Mouse (Mus musculus) kidney, adult 2 months (tissue): ENCODE measurements around the gene Inpp5k. TPM values are rescaled to one million over a fixed set of nuclear protein-coding genes. Genes with fewer than 3 reads are reported as not detected.
"Not testable (repeated sequence)": the region's sequence is repeated elsewhere in the genome, so short reads cannot be mapped to it uniquely, and the experiment has no call there.

Experiments
- DNase-seq: peaks from one replicate; pipeline ENCODE4 v3.0.0; 2021
- H3K27ac ChIP-seq: fragments of 200-500 bp; 2 replicates; pipeline ENCODE4 v1.5.1; 2012; ENCODE audit warnings: low read depth, low read length, control low read depth, inconsistent platforms; ENCODE audit not compliant: insufficient read depth
- H3K27me3 ChIP-seq: fragments of 200-500 bp; replicated peaks from 2 replicates; pipeline ENCODE4 v1.6.1; 2012; ENCODE audit warnings: mild to moderate bottlenecking, moderate library complexity, low read length, inconsistent platforms; ENCODE audit not compliant: control insufficient read depth, insufficient read depth
- H3K36me3 ChIP-seq: fragments of 200-500 bp; 2 replicates; pipeline ENCODE4 v1.6.1; 2012; ENCODE audit warnings: mild to moderate bottlenecking, moderate library complexity, low read length, inconsistent platforms; ENCODE audit not compliant: control insufficient read depth, insufficient read depth
- H3K4me1 ChIP-seq: fragments of 200-500 bp; 2 replicates; pipeline ENCODE4 v1.6.1; 2011; ENCODE audit warnings: low read length; ENCODE audit not compliant: control insufficient read depth, insufficient read depth
- H3K4me3 ChIP-seq: fragments of 200-500 bp; 2 replicates; pipeline ENCODE4 v1.5.1; 2011; ENCODE audit warnings: mild to moderate bottlenecking, low read depth, low read length, control low read depth; ENCODE audit not compliant: insufficient read depth
- CTCF ChIP-seq: fragments of 200-500 bp; conservative IDR thresholded peaks from 2 replicates; pipeline ENCODE4 v1.5.1; 2011; ENCODE audit warnings: low read depth, mild to moderate bottlenecking, control low read depth, low read length, moderate library complexity, mixed read lengths; ENCODE audit not compliant: insufficient read depth, insufficient read length
- POLR2A ChIP-seq: fragments of 200-500 bp; IDR thresholded peaks from one replicate; pipeline ENCODE4 v1.6.1; 2011; ENCODE audit warnings: low read depth, low read length, control low read depth
- WGBS: fragments of 180-500 bp; shearing (Covaris S2); methylation state at CpG from one replicate; pipeline ENCODE4 v1.1.7; 2018; 5-methylcytosine and 5-hydroxymethylcytosine counted together
- polyA plus RNA-seq: library from polyadenylated mRNA; depleted of rRNA; stranded (reverse); fragments of >200 nt; gene quantifications from 2 replicates; pipeline ENCODE4 v1.2.3, GENCODE M21; 2012

Inpp5k gene
- polyA plus RNA-seq, 1 experiment: 71.5 TPM

- no peaks in the 10 kb centered on the region for H3K27me3 ChIP-seq
- H3K4me3 ChIP-seq: peak overlapping the region; percentile 86
- H3K36me3 ChIP-seq: no peaks in the 10 kb centered on the region
- peak overlapping the region; percentile 76 for H3K27ac ChIP-seq
- no peak for DNase-seq
- TF ChIP-seq CTCF (no peak), POLR2A (no peak)
- 1% methylated on average over 37 of the region's 37 CpGs for WGBS
- peaks cover 4% of the 10 kb centered on the region; the same call in 1 of the 2 replicates for H3K4me1 ChIP-seq
Measured at GRCm38 (mm10) chr11:75588285-75588941, 42.4 kb upstream of the Inpp5k start.

GRCm38 (mm10) chr11:75592612-75593011 lies 38.2 kb upstream of the Inpp5k start:
- WGBS: 60% methylated on average over 5 of the region's 5 CpGs
- TF ChIP-seq CTCF (no peak), POLR2A (no peak)
- Histone ChIP-seq H3K4me3 (no peak overlapping the region), H3K27ac (no peak overlapping the region), H3K4me1 (peaks cover 18% of the 10 kb centered on the region), H3K36me3 (no peaks in the 10 kb centered on the region), H3K27me3 (no peaks in the 10 kb centered on the region)
- peak; percentile 34 for DNase-seq

- TF ChIP-seq CTCF: no peak
- TF ChIP-seq POLR2A: no peak
- Histone ChIP-seq H3K27ac (no peak overlapping the region), H3K4me3 (no peak overlapping the region), H3K4me1 (peaks cover 15% of the 10 kb centered on the region), H3K27me3 (no peaks in the 10 kb centered on the region), H3K36me3 (no peaks in the 10 kb centered on the region; the same call in 1 of the 2 replicates)
- DNase-seq: no peak
- WGBS: 77% methylated on average over 9 of the region's 9 CpGs
Measured at GRCm38 (mm10) chr11:75594431-75594830, 36.4 kb upstream of the Inpp5k start.

GRCm38 (mm10) chr11:75595404-75595803 lies 35.4 kb upstream of the Inpp5k start:
- DNase-seq: peak; percentile 66
- peak overlapping the region; percentile 42; the same call in 1 of the 2 replicates for H3K27ac ChIP-seq
- no peaks in the 10 kb centered on the region for H3K27me3 ChIP-seq
- no peak overlapping the region for H3K4me3 ChIP-seq
- peaks cover 15% of the 10 kb centered on the region for H3K4me1 ChIP-seq
- peaks cover under 1% of the 10 kb centered on the region; the same call in 1 of the 2 replicates for H3K36me3 ChIP-seq
- WGBS: 48% methylated on average over 2 of the region's 2 CpGs
- no peak for TF ChIP-seq POLR2A
- no peak for TF ChIP-seq CTCF

GRCm38 (mm10) chr11:75595816-75596215 lies 35.0 kb upstream of the Inpp5k start:
- DNase-seq: peak; percentile 49
- peaks cover 1% of the 10 kb centered on the region; the same call in 1 of the 2 replicates for H3K36me3 ChIP-seq

GRCm38 (mm10) chr11:75596726-75597255 lies 34.0 kb upstream of the Inpp5k start:
- Histone ChIP-seq H3K4me3 (no peak overlapping the region), H3K36me3 (peaks cover 1% of the 10 kb centered on the region; the same call in 1 of the 2 replicates), H3K27ac (no peak overlapping the region), H3K4me1 (peaks cover 15% of the 10 kb centered on the region), H3K27me3 (no peaks in the 10 kb centered on the region)
- peak; percentile 48 for DNase-seq
- 56% methylated on average over 3 of the region's 3 CpGs for WGBS
- TF ChIP-seq POLR2A (no peak), CTCF (no peak)

More at GRCm38 (mm10) chr11:75595816-75596215, 35.0 kb upstream of the Inpp5k start:
- peaks cover 15% of the 10 kb centered on the region for H3K4me1 ChIP-seq
- peak overlapping the region; percentile 42; the same call in 1 of the 2 replicates for H3K27ac ChIP-seq
- no peak overlapping the region for H3K4me3 ChIP-seq
- WGBS: 58% methylated on average over 7 of the region's 7 CpGs
- TF ChIP-seq CTCF (no peak), POLR2A (no peak)
- H3K27me3 ChIP-seq: no peaks in the 10 kb centered on the region

GRCm38 (mm10) chr11:75598004-75598403 lies 32.8 kb upstream of the Inpp5k start:
- Histone ChIP-seq H3K4me3 (no peak overlapping the region), H3K27ac (no peak overlapping the region), H3K27me3 (no peaks in the 10 kb centered on the region), H3K4me1 (peaks cover 15% of the 10 kb centered on the region), H3K36me3 (peaks cover 1% of the 10 kb centered on the region; the same call in 1 of the 2 replicates)
- DNase-seq: no peak
- TF ChIP-seq POLR2A (no peak), CTCF (no peak)
- 91% methylated on average over 6 of the region's 6 CpGs for WGBS

GRCm38 (mm10) chr11:75599802-75600201 lies 31.0 kb upstream of the Inpp5k start:
- H3K4me3 ChIP-seq, DNase-seq, H3K36me3 ChIP-seq, H3K27ac ChIP-seq, H3K27me3 ChIP-seq: not testable (repeated sequence)
- peaks cover 15% of the 10 kb centered on the region for H3K4me1 ChIP-seq
- WGBS: 94% methylated on average over 17 of the region's 17 CpGs
